Mouse (Mus musculus): Measurements from ENCODE around the gene Gtf2e1.

GRCm38 (mm10) chr16:37461601-37462000 lies 78.0 kb downstream of the Gtf2e1 start:
- TF ChIP-seq ZC3H11A (IDR thresholded peaks at IDR 0.05; ENCODE audit: borderline replicate concordance, low read depth, low read length), result no peak
- TF ChIP-seq MAFK (IDR thresholded peaks at IDR 0.05; ENCODE audit: insufficient read depth, low read depth, low read length), result no peak
- no peak for TF ChIP-seq CHD2 (IDR thresholded peaks at IDR 0.05; ENCODE audit: low read depth, low read length)

Measured in ES-E14 (cell line).